Mouse (Mus musculus) myocyte (in vitro differentiated cells): Measurements from ENCODE around the gene Utp15.

Experiments
- E2F4 ChIP-seq: IDR thresholded peaks from one replicate; pipeline ENCODE4 v1.6.1; 2011; ENCODE audit warnings: mild to moderate bottlenecking, control low read depth, moderate library complexity; ENCODE audit not compliant: insufficient read depth
- MAX ChIP-seq: IDR thresholded peaks from one replicate; pipeline ENCODE4 v1.6.1; 2011; ENCODE audit warnings: low read depth, mild to moderate bottlenecking, control low read depth
- MYOD1 ChIP-seq, 3 experiments: IDR thresholded peaks; one replicate each; pipeline ENCODE4 v1.6.1; 2011; ENCODE audit warnings: control low read depth in 2 of 3, low read depth in 2 of 3, mild to moderate bottlenecking in 2 of 3, moderate library complexity in 1 of 3; ENCODE audit not compliant: insufficient read length in 2 of 3, control insufficient read depth in 1 of 3
- MYOG ChIP-seq, 3 experiments: IDR thresholded peaks; one replicate each; pipeline ENCODE4 v1.6.1; 2011; ENCODE audit warnings: control low read depth in 2 of 3, low read depth in 2 of 3, mild to moderate bottlenecking in 2 of 3; ENCODE audit not compliant: insufficient read length in 2 of 3, control insufficient read depth in 1 of 3, insufficient read depth in 1 of 3
- POLR2A ChIP-seq: IDR thresholded peaks from one replicate; pipeline ENCODE4 v1.6.1; 2011; ENCODE audit warnings: low read depth, mild to moderate bottlenecking, control low read depth, moderate library complexity; ENCODE audit not compliant: insufficient read length
- POLR2AphosphoS2 ChIP-seq: IDR thresholded peaks from one replicate; pipeline ENCODE4 v1.6.1; 2011; ENCODE audit warnings: low read depth, control low read depth; ENCODE audit not compliant: insufficient read length
- SRF ChIP-seq: IDR thresholded peaks from one replicate; pipeline ENCODE4 v1.6.1; 2011; ENCODE audit warnings: low read depth; ENCODE audit not compliant: control insufficient read depth, insufficient read length
- TCF12 ChIP-seq: IDR thresholded peaks from one replicate; pipeline ENCODE4 v1.6.1; 2011; ENCODE audit warnings: mild to moderate bottlenecking, control low read depth; ENCODE audit not compliant: poor library complexity, insufficient read depth, severe bottlenecking
- USF1 ChIP-seq: IDR thresholded peaks from one replicate; pipeline ENCODE4 v1.6.1; 2011; ENCODE audit warnings: low read depth, mild to moderate bottlenecking, control low read depth, moderate library complexity

DNA sequence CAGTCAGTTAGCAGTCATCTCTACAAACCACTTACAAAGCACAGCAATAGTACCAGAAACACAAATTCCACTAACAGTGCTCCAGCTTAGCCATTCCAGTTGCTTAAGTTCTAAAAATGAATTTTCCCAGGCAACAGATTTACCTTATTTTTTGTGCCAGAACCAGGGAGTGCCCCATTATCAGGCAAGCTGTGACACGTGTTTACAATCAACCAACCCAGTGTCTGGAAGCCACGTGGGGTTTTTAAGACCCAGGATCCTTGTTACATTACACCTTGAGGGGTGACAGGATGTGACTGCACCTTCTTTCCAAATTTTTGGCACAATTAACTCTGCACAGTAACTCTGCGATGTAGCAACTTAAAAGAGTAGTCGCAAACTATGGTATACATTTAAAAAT is 45.9 kb upstream of the Utp15 start:
- TF ChIP-seq E2F4 (no peak), POLR2AphosphoS2 (no peak), POLR2A (no peak), MYOG (IDR thresholded peaks at IDR 0.05; ENCODE audit: control insufficient read depth in 1 of 3, insufficient read depth in 1 of 3, insufficient read length in 2 of 3, low read depth in 2 of 3) (no peak), USF1 (no peak), MYOD1 (IDR thresholded peaks at IDR 0.05; ENCODE audit: control insufficient read depth in 1 of 3, insufficient read length in 2 of 3, low read depth in 2 of 3) (no peak), MAX (no peak), SRF (no peak), TCF12 (no peak)
